Mouse (Mus musculus) liver (tissue): Measurements from ENCODE around the gene H2-M5.
"Not testable (repeated sequence)": the region's sequence is repeated elsewhere in the genome, so short reads cannot be mapped to it uniquely, and the experiment has no call there.

ENCODE experiments used
- DNase-seq: peaks from one replicate; pipeline ENCODE4 v3.0.0-alpha.2; 2020; ENCODE audit warnings: mixed read lengths

H2-M5 gene

GRCm38 (mm10) chr17:36989437-36989836 is at the start of gene H2-M5:
H2-M5 (minus strand) TSS chr17:36989537.
- DNase-seq = no peak

- no peak for DNase-seq
These were observed 39.8 kb upstream of the H2-M5 start for GRCm38 (mm10) chr17:37029162-37029561.

GRCm38 (mm10) chr17:37028683-37029120 is 39.4 kb upstream of the H2-M5 start:
- peak; percentile 80 for DNase-seq

GRCm38 (mm10) chr17:37028212-37028611 is 38.9 kb upstream of the H2-M5 start:
- DNase-seq = peak; percentile 17

- DNase-seq = no peak
These were observed 38.1 kb upstream of the H2-M5 start for GRCm38 (mm10) chr17:37027486-37027885.

GRCm38 (mm10) chr17:37026425-37026824 is 37.1 kb upstream of the H2-M5 start:
- no peak for DNase-seq

GRCm38 (mm10) chr17:37022628-37023576 is 33.6 kb upstream of the H2-M5 start, which contains the start of gene Mog:
Mog (minus strand) TSS chr17:37023398.
- no peak for DNase-seq

GRCm38 (mm10) chr17:37019242-37019641 is 29.9 kb upstream of the H2-M5 start:
- not testable (repeated sequence) for DNase-seq

GRCm38 (mm10) chr17:37018328-37018727 is 29.0 kb upstream of the H2-M5 start:
- DNase-seq = no peak

- DNase-seq = no peak
These were observed 27.0 kb upstream of the H2-M5 start for GRCm38 (mm10) chr17:37016333-37016732.

- no peak for DNase-seq
These were observed 22.8 kb upstream of the H2-M5 start for GRCm38 (mm10) chr17:37012141-37012540.

GRCm38 (mm10) chr17:37011719-37012118 is 22.4 kb upstream of the H2-M5 start:
- no peak for DNase-seq

- no peak for DNase-seq
These were observed 20.2 kb upstream of the H2-M5 start for GRCm38 (mm10) chr17:37009460-37010042.

GRCm38 (mm10) chr17:37008161-37008560 is 18.8 kb upstream of the H2-M5 start:
- DNase-seq = no peak

GRCm38 (mm10) chr17:37003366-37003765 is 14.0 kb upstream of the H2-M5 start:
- DNase-seq = no peak

- DNase-seq = peak; percentile 53
These were observed 13.3 kb upstream of the H2-M5 start for GRCm38 (mm10) chr17:37002364-37003330.

GRCm38 (mm10) chr17:37000863-37001262 is 11.5 kb upstream of the H2-M5 start, which contains the start of gene Zfp57:
Zfp57 (plus strand) TSS chr17:37001163.
- DNase-seq = no peak

GRCm38 (mm10) chr17:36998477-36998876 is 9.1 kb upstream of the H2-M5 start:
- DNase-seq = no peak

GRCm38 (mm10) chr17:36997033-36997735 is 7.8 kb upstream of the H2-M5 start:
- DNase-seq = peak; percentile 79

- no peak for DNase-seq
These were observed 6.1 kb upstream of the H2-M5 start for GRCm38 (mm10) chr17:36995448-36995847.

GRCm38 (mm10) chr17:36994528-36994927 is 5.2 kb upstream of the H2-M5 start:
- no peak for DNase-seq

- no peak for DNase-seq
These were observed 4.5 kb upstream of the H2-M5 start for GRCm38 (mm10) chr17:36993770-36994325.
